Mouse (Mus musculus): ENCODE measurements at regions not wholly inside any gene's neighbourhood (a gene's known extent, or its start where the extent isn't known, plus 50 kb on each side); places are given as distances from the start of the nearest gene placed in this dataset.

DNA sequence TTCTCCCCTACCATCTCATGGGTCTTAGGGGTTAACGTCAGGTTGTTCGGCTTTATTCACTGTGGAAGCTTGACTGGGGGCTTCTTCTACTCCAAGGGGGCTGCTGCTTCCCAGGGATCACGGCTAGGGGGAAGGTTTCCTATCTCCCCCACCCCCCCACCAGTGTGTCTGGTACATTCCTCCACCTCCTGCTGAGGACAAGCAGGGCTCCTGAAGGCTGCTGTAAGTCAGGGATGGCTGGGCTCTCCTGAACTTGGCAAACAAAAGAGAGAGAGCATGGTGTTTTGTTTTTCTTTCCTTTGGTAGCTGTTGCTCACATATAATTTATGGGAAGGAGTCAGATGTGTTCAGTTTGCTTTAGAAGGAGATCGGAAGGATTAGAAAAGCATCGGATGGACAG, 54.7 kb upstream of the Commd3 start:
- Histone ChIP-seq H3K27ac (no peak overlapping the region), H3K4me1 (peaks cover 10% of the 10 kb centered on the region), H3K4me3 (no peak overlapping the region), H3K9me3 (no peaks in the 10 kb centered on the region), H3K27me3 (ENCODE audit: poor library complexity, severe bottlenecking) (peaks cover 58% of the 10 kb centered on the region), H3K36me3 (replicated peaks) (no peaks in the 10 kb centered on the region)
- 34% methylated on average over 5 of the region's 5 CpGs for WGBS
- DNase-seq (ENCODE audit: extremely low spot score, low spot score) = no peak

GRCm38 (mm10) chr2:18609868-18610185, 62.4 kb upstream of the Commd3 start:
- WGBS = under 1% methylated on average over 10 of the region's 10 CpGs
- no peaks in the 10 kb centered on the region for H3K9me3 ChIP-seq
- no peaks in the 10 kb centered on the region for H3K36me3 ChIP-seq (replicated peaks)
- peaks cover 95% of the 10 kb centered on the region for H3K27me3 ChIP-seq (ENCODE audit: poor library complexity, severe bottlenecking)
- DNase-seq (ENCODE audit: extremely low spot score, low spot score) = no peak
- H3K27ac ChIP-seq = no peak overlapping the region
- H3K4me1 ChIP-seq = peaks cover 27% of the 10 kb centered on the region
- H3K4me3 ChIP-seq = peak overlapping the region; percentile 50

DNA sequence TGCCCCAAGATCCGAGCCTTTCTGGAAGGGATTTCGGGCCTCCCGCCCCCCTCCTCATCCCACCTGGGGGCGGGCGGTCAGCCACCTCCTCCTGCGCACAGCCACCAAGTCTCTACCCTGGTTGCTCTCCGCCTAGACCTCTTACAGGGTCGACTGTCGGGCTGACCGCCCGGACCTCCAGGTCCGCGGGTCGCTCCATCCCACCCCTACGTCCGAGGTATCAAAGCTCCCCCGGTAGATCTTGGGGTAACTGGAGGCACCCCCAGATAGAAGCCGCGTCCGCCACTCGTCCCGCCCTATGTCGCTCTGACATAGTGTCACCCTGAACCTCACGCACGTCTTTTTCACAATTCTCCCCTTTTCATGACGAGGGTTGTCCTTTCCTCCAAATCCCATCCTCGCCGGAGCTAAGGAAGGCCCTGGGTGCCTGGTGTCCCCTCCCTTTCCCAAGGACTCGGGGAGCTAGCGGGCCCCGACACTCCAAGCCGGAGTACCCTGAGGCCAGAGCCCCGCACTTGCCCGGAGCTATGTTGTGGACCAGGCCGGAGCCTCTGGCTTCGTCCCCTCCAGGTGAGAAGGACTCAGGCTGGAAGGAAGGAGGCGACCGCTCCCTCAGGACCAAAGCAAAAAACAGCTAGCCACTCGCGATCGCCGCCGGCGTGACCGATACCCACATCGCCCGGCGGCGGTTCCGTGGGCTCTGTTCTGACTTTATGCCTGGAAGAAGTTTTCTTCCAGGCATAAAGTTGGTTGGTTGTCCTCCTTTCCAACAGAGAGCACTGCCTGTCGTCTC, 62.9 kb upstream of the Commd3 start:
- Histone ChIP-seq H3K9me3 (no peaks in the 10 kb centered on the region), H3K36me3 (replicated peaks) (no peaks in the 10 kb centered on the region), H3K27me3 (ENCODE audit: poor library complexity, severe bottlenecking) (peaks cover 96% of the 10 kb centered on the region), H3K27ac (peak overlapping the region; percentile 74; the same call in 1 of the 2 replicates), H3K4me3 (peak overlapping the region; percentile 50), H3K4me1 (peaks cover 27% of the 10 kb centered on the region)
- WGBS = under 1% methylated on average over 51 of the region's 51 CpGs
- peak; percentile 40 for DNase-seq (ENCODE audit: extremely low spot score, low spot score)

- under 1% methylated on average over 29 of the region's 29 CpGs for WGBS
- peak overlapping the region; percentile 74 for H3K27ac ChIP-seq
- peaks cover 96% of the 10 kb centered on the region for H3K27me3 ChIP-seq (ENCODE audit: poor library complexity, severe bottlenecking)
- H3K4me1 ChIP-seq = peaks cover 27% of the 10 kb centered on the region
- H3K36me3 ChIP-seq (replicated peaks) = no peaks in the 10 kb centered on the region
- H3K9me3 ChIP-seq = no peaks in the 10 kb centered on the region
- H3K4me3 ChIP-seq = peak overlapping the region; percentile 50
- peak; percentile 56 for DNase-seq (ENCODE audit: extremely low spot score, low spot score)
Measured at GRCm38 (mm10) chr2:18608260-18609074, 63.7 kb upstream of the Commd3 start.

GRCm38 (mm10) chr2:18607586-18608259, 64.5 kb upstream of the Commd3 start:
- peaks cover 89% of the 10 kb centered on the region for H3K27me3 ChIP-seq (ENCODE audit: poor library complexity, severe bottlenecking)
- H3K27ac ChIP-seq = peak overlapping the region; percentile 74
- WGBS = under 1% methylated on average over 13 of the region's 14 CpGs
- no peaks in the 10 kb centered on the region for H3K36me3 ChIP-seq (replicated peaks)
- DNase-seq (ENCODE audit: extremely low spot score, low spot score) = no peak
- H3K9me3 ChIP-seq = no peaks in the 10 kb centered on the region
- peak overlapping the region; percentile 50 for H3K4me3 ChIP-seq
- peaks cover 27% of the 10 kb centered on the region for H3K4me1 ChIP-seq

- H3K4me1 ChIP-seq = peaks cover 27% of the 10 kb centered on the region
- no peaks in the 10 kb centered on the region for H3K9me3 ChIP-seq
- H3K36me3 ChIP-seq (replicated peaks) = no peaks in the 10 kb centered on the region
- 0 out of 2 replicates have a peak overlapping the region, but pooled peaks have one; percentile 50 for H3K4me3 ChIP-seq
- peaks cover 82% of the 10 kb centered on the region for H3K27me3 ChIP-seq (ENCODE audit: poor library complexity, severe bottlenecking)
- DNase-seq (ENCODE audit: extremely low spot score, low spot score) = no peak
- no peak overlapping the region for H3K27ac ChIP-seq
- WGBS = 2% methylated on average over 6 of the region's 6 CpGs
Measured at GRCm38 (mm10) chr2:18607088-18607487, 65.1 kb upstream of the Commd3 start.

- Histone ChIP-seq H3K9me3 (no peaks in the 10 kb centered on the region), H3K4me1 (peaks cover 5% of the 10 kb centered on the region; the same call in 1 of the 2 replicates), H3K36me3 (replicated peaks) (no peaks in the 10 kb centered on the region), H3K27me3 (ENCODE audit: poor library complexity, severe bottlenecking) (peaks cover 24% of the 10 kb centered on the region), H3K4me3 (no peak overlapping the region), H3K27ac (no peak overlapping the region)
- DNase-seq (ENCODE audit: extremely low spot score, low spot score) = no peak
- 87% methylated on average over 4 of the region's 4 CpGs for WGBS
Measured at GRCm38 (mm10) chr2:18592221-18592620, 80.0 kb upstream of the Commd3 start.

- Histone ChIP-seq H3K4me1 (peaks cover 10% of the 10 kb centered on the region), H3K9me3 (no peaks in the 10 kb centered on the region), H3K4me3 (peak overlapping the region; percentile 68), H3K36me3 (replicated peaks) (no peaks in the 10 kb centered on the region), H3K27me3 (ENCODE audit: poor library complexity, severe bottlenecking) (peaks cover 35% of the 10 kb centered on the region), H3K27ac (no peak overlapping the region)
- 5% methylated on average over 4 of the region's 4 CpGs for WGBS
- no peak for DNase-seq (ENCODE audit: extremely low spot score, low spot score)
Measured at GRCm38 (mm10) chr2:18588232-18588631, 84.0 kb upstream of the Commd3 start.

- no peaks in the 10 kb centered on the region for H3K9me3 ChIP-seq
- H3K27ac ChIP-seq = peak overlapping the region; percentile 78
- under 1% methylated on average over 16 of the region's 16 CpGs for WGBS
- H3K36me3 ChIP-seq (replicated peaks) = no peaks in the 10 kb centered on the region
- peak; percentile 33 for DNase-seq (ENCODE audit: extremely low spot score, low spot score)
- H3K4me1 ChIP-seq = peaks cover 10% of the 10 kb centered on the region
- peaks cover 35% of the 10 kb centered on the region for H3K27me3 ChIP-seq (ENCODE audit: poor library complexity, severe bottlenecking)
- peak overlapping the region; percentile 68 for H3K4me3 ChIP-seq
Measured at GRCm38 (mm10) chr2:18587746-18588231, 84.4 kb upstream of the Commd3 start.

- peaks cover 10% of the 10 kb centered on the region for H3K4me1 ChIP-seq
- H3K4me3 ChIP-seq = peak overlapping the region; percentile 68
- 1% methylated on average over 31 of the region's 31 CpGs for WGBS
- no peaks in the 10 kb centered on the region for H3K9me3 ChIP-seq
- H3K36me3 ChIP-seq (replicated peaks) = no peaks in the 10 kb centered on the region
- peak overlapping the region; percentile 78 for H3K27ac ChIP-seq
- DNase-seq (ENCODE audit: extremely low spot score, low spot score) = peak; percentile 87
- peaks cover 35% of the 10 kb centered on the region for H3K27me3 ChIP-seq (ENCODE audit: poor library complexity, severe bottlenecking)
Measured at GRCm38 (mm10) chr2:18586925-18587724, 85.1 kb upstream of the Commd3 start.

- Histone ChIP-seq H3K4me1 (peaks cover 10% of the 10 kb centered on the region), H3K27ac (no peak overlapping the region), H3K27me3 (ENCODE audit: poor library complexity, severe bottlenecking) (peaks cover 32% of the 10 kb centered on the region), H3K4me3 (no peak overlapping the region), H3K9me3 (no peaks in the 10 kb centered on the region), H3K36me3 (replicated peaks) (no peaks in the 10 kb centered on the region)
- WGBS = 35% methylated on average over 9 of the region's 9 CpGs
- DNase-seq (ENCODE audit: extremely low spot score, low spot score) = no peak
Measured at GRCm38 (mm10) chr2:18585564-18586336, 86.4 kb upstream of the Commd3 start.
